Comparison of ENCODE assay signal across 10 mouse cellular contexts in the genomic region with DNA sequence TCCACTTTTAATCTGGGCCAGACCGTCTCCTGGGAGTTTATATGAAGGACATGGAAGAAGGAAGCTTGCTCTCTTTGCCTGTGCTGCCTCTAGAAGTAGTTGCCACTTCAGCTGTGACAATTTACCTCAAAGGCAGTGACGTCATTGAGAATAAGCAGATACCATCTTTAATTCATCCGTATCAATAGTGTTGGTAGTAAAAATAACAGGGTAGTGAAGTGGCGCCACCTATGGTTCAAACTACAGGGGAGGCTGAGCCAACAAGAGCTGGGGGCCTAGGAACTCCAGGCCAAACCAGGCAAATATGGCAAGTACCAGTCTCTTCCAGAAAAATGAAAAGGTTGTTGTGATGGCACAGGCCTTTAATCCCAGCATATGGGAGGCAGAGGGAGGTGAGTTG. TPM values are rescaled to one million over a fixed set of nuclear protein-coding genes. Genes with fewer than 3 reads are reported as not detected.
DNase-seq lines count a peak whose midpoint lies in the region; TF ChIP-seq lines count a peak whose summit lies in the region.
"Had no signal": no experiment of that assay in that cellular context is flagged by ENCODE, and none has a peak within 500 bp of the region (broad histone marks: within the 10 kb centered on the region; RNA-seq: fewer than 3 reads in every experiment).

No protein-coding gene starts in this region.

- no peak overlapping the region for H3K27ac ChIP-seq in gastrocnemius, adult 2 months
- H3K27ac ChIP-seq: midbrain, embryonic 12.5 days had no signal

- TF ChIP-seq CTCF in gastrocnemius, adult 2 months (IDR thresholded peaks at IDR 0.05), result peak; percentile 68

- intact Hi-C loops in gastrocnemius, adult 2 months (cut with DNase I), result loop anchor here (5.0 to 10.0 kb wide), 3 partner anchors 46 to 271 kb away; a partner anchor contains a TSS
- intact Hi-C loops in gastrocnemius, postnatal 36 days (cut with DNase I), result loop anchor here (10.0 kb wide), 2 partner anchors 118 to 268 kb away; a partner anchor contains a TSS

- peak; percentile 31 for DNase-seq in gastrocnemius, adult 2 months
- no peak for DNase-seq in gastrocnemius, postnatal 4 days (ENCODE audit: low spot score in 2 of 2)
- DNase-seq in 416B (ENCODE audit: low read depth), result peak; percentile 68
- peak; percentile 73 for DNase-seq in T-cell, adult 2 months (ENCODE audit: low spot score)
- peak; percentile 33 to 60 for DNase-seq in kidney, postnatal 36 days
- DNase-seq in thymus, postnatal 36 days, result peak; percentile 22 to 29
- DNase-seq in testis, postnatal 14 days (ENCODE audit: low spot score), result no peak
- no peak for DNase-seq in gastrocnemius, postnatal 36 days

- H3K4me3 ChIP-seq in gastrocnemius, adult 2 months, result no peak overlapping the region
- H3K4me3 ChIP-seq: midbrain, embryonic 12.5 days had no signal

RNA-seq across cellular contexts. Expression of a gene that starts 4.1 kb away (rescaled TPM):
- 10 to 100 TPM; 12.5 to 15.3 TPM for total RNA-seq in gastrocnemius, adult 2 months (2021)
- total RNA-seq in gastrocnemius, postnatal 4 days (2021), result 10 to 100 TPM; 22.6 to 26.6 TPM
- total RNA-seq in gastrocnemius, postnatal 36 days (2021), result 10 to 100 TPM; 11.2 to 12.9 TPM

RNA-seq across cellular contexts. Expression of a gene that starts 11.8 kb away (rescaled TPM):
- total RNA-seq in gastrocnemius, adult 2 months (2021), result 10 to 100 TPM; 21.0 to 31.0 TPM
- 1 to 10 TPM; 1.3 to 1.8 TPM for total RNA-seq in gastrocnemius, postnatal 4 days (2021)
- 10 to 100 TPM; 18.8 to 20.6 TPM for total RNA-seq in gastrocnemius, postnatal 36 days (2021)

RNA-seq across cellular contexts. Expression of a gene that starts 21.3 kb away (rescaled TPM):
- 10 to 100 TPM; 31.1 to 37.6 TPM for total RNA-seq in gastrocnemius, adult 2 months (2021)
- 10 to 100 TPM; 25.6 to 30.7 TPM for total RNA-seq in gastrocnemius, postnatal 4 days (2021)
- 10 to 100 TPM; 27.2 to 32.0 TPM for total RNA-seq in gastrocnemius, postnatal 36 days (2021)

RNA-seq across cellular contexts. Expression of a gene that starts 21.7 kb away (rescaled TPM):
- total RNA-seq in gastrocnemius, adult 2 months (2021), result 10 to 100 TPM; 23.8 to 42.7 TPM
- total RNA-seq in gastrocnemius, postnatal 4 days (2021), result 100 to 1,000 TPM in 1 of 2 experiments, 10 to 100 TPM in 1; 82.9 to 104 TPM
- 10 to 100 TPM; 28.0 to 43.2 TPM for total RNA-seq in gastrocnemius, postnatal 36 days (2021)

RNA-seq across cellular contexts. Expression of a gene that starts 29.2 kb away (rescaled TPM):
- not detected for total RNA-seq in gastrocnemius, adult 2 months (2021)
- not detected for total RNA-seq in gastrocnemius, postnatal 4 days (2021)
- total RNA-seq in gastrocnemius, postnatal 36 days (2021), result not detected
- total RNA-seq: heart, postnatal 10 days had no signal

Comparison
In these comparisons a context has a peak if more than half of its experiments do, and no peak if none do; other contexts are left out.
1. DNase-seq: peak in gastrocnemius, adult 2 months (single experiment), 416B (single experiment), T-cell, adult 2 months (single experiment), kidney, postnatal 36 days (2 of 2) and thymus, postnatal 36 days (2 of 2); none in gastrocnemius, postnatal 4 days (0 of 2), testis, postnatal 14 days (single experiment) and gastrocnemius, postnatal 36 days (0 of 2).
2. RNA of a gene that starts 11.8 kb away (total RNA-seq): 21.0 to 31.0 TPM in gastrocnemius, adult 2 months and 18.8 to 20.6 TPM in gastrocnemius, postnatal 36 days; 1.3 to 1.8 TPM in gastrocnemius, postnatal 4 days; every median in the first group is over 4 times any median in the second.